Mouse (Mus musculus) MEL-GATA-1-ER (cell line): ENCODE data around the gene Tmem62.
"Not testable (repeated sequence)": the region's sequence is repeated elsewhere in the genome, so short reads cannot be mapped to it uniquely, and the experiment has no call there.

Experiments used
- DNase-seq: peaks from one replicate; pipeline ENCODE4 v3.0.0-alpha.2; 2012; ENCODE audit warnings: low read depth; ENCODE audit errors: extremely low read depth

Tmem62 gene

GRCm38 (mm10) chr2:120976990-120977925 lies at the start of gene Tmem62:
Gene Tmem62, plus strand, starts transcription at chr2:120977017.
- DNase-seq, result peak; percentile 41

GRCm38 (mm10) chr2:120933038-120933437 lies 43.8 kb upstream of the Tmem62 start:
- DNase-seq, result no peak

- DNase-seq, result no peak
Observed at GRCm38 (mm10) chr2:120951208-120951607, 25.6 kb upstream of the Tmem62 start.

GRCm38 (mm10) chr2:120952176-120952938 lies 24.5 kb upstream of the Tmem62 start:
- DNase-seq, result no peak

GRCm38 (mm10) chr2:120959363-120959762 lies 17.5 kb upstream of the Tmem62 start:
- DNase-seq, result no peak

GRCm38 (mm10) chr2:120959827-120960226 lies 17.0 kb upstream of the Tmem62 start:
- no peak for DNase-seq

GRCm38 (mm10) chr2:120960261-120960660 lies 16.6 kb upstream of the Tmem62 start:
- DNase-seq, result no peak

GRCm38 (mm10) chr2:120963110-120963509 lies 13.7 kb upstream of the Tmem62 start:
- peak; percentile 45 for DNase-seq

GRCm38 (mm10) chr2:120965486-120965885 lies 11.3 kb upstream of the Tmem62 start:
- DNase-seq, result no peak

GRCm38 (mm10) chr2:120970045-120970539 lies 6.7 kb upstream of the Tmem62 start:
- DNase-seq, result peak; percentile 14

GRCm38 (mm10) chr2:120970559-120971080 lies 6.2 kb upstream of the Tmem62 start, which contains the start of gene Ubr1:
Gene Ubr1, minus strand, starts transcription at chr2:120970715.
- DNase-seq, result peak; percentile 75

- no peak for DNase-seq
Observed at GRCm38 (mm10) chr2:120971766-120972165, 5.1 kb upstream of the Tmem62 start.

- DNase-seq, result not testable (repeated sequence)
Observed at GRCm38 (mm10) chr2:120972257-120972656, 4.6 kb upstream of the Tmem62 start.

GRCm38 (mm10) chr2:120972964-120973363 lies 3.9 kb upstream of the Tmem62 start:
- no peak for DNase-seq

GRCm38 (mm10) chr2:120976308-120976707 lies 509 bp upstream of the Tmem62 start:
- peak; percentile 59 for DNase-seq

GRCm38 (mm10) chr2:120977926-120978692 lies 1.3 kb downstream of the Tmem62 start:
- DNase-seq, result peak; percentile 11

GRCm38 (mm10) chr2:120978693-120979037 lies 1.8 kb downstream of the Tmem62 start:
- DNase-seq, result peak; percentile 29

GRCm38 (mm10) chr2:120979819-120980218 lies 3.0 kb downstream of the Tmem62 start:
- DNase-seq, result no peak

- no peak for DNase-seq
Observed at GRCm38 (mm10) chr2:120980861-120981260, 4.0 kb downstream of the Tmem62 start.

- no peak for DNase-seq
Observed at GRCm38 (mm10) chr2:120983611-120984010, 6.8 kb downstream of the Tmem62 start.

- peak; percentile 19 for DNase-seq
Observed at GRCm38 (mm10) chr2:120985241-120985640, 8.4 kb downstream of the Tmem62 start.
